Comparison of ENCODE assay signal across 8 mouse cellular contexts in the genomic region with DNA sequence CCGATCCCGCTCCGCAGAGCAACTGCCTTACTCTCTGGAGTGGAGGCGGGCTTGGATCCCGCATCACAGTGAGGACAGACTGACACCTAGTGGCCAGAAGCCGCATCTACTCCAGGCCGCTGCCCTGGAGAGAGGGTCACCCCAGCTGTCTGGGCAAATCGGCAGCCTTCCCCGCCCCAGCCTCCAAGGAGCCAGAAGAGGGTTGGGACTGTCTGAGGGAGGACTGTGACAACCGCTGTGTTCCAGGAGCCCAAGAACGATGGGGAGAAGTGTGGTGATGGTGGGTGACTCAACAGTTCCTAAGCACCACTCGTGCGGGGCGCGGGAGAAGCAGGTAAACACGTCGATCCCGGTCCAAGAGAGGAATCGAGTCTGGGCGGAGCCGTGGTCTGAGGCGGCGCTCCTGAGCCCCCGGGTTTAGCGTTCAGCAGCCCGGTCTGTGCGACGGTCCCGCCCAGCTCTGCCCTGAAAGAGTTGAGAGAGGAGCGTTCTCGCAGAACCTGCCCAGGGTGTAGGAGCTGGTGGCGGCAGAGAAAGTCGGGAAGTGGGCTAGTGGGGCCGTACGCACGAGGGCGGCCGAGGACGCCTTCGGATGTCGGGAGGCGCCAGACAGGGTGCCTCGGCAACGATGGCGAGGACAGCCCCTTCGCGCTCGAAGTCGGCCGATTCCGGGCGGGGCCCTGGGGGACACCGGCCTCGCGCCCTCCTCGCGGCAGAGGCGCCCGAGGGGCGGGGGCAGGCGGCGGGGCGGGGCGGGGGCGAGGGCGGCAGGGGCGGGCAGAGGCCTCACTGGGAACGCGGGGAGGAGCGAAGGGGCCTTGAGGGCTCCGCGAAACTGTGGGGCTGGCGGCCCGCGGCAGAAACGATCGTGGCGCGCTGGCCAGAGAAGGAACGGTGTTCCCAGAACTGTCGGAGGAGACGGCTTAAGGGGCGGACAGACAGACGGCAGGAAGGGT. TPM values are rescaled to one million over a fixed set of nuclear protein-coding genes. Genes with fewer than 3 reads are reported as not detected.
A peak's percentile ranks its signal among the peaks of the same experiment; 100 is the strongest.
DNase-seq lines count a peak whose midpoint lies in the region; ATAC-seq and TF ChIP-seq lines count a peak whose summit lies in the region.

No protein-coding gene starts in this region.

- H3K27me3 ChIP-seq in hindbrain, postnatal 0 days (ENCODE audit: insufficient read depth, low read length): no peaks in the 10 kb centered on the region

- H3K27ac ChIP-seq in gastrocnemius, adult 2 months: peak overlapping the region; percentile 87
- H3K27ac ChIP-seq in hindbrain, postnatal 0 days: peak overlapping the region; percentile 91

- H3K36me3 ChIP-seq in hindbrain, postnatal 0 days (ENCODE audit: insufficient read depth, low read length): peaks cover 22% of the 10 kb centered on the region

- H3K4me2 ChIP-seq in hindbrain, postnatal 0 days (ENCODE audit: low read depth, low read length): peak overlapping the region; percentile 59

- peak; percentile 66 for ATAC-seq in common myeloid progenitor, adult 5-6 weeks (replicated peaks; ENCODE audit: low read depth, poor library complexity, severe bottlenecking)
- peak; percentile 84 for ATAC-seq in hindbrain, postnatal 0 days

- H3K4me1 ChIP-seq in hindbrain, postnatal 0 days (ENCODE audit: insufficient read depth, low read length): peaks cover 17% of the 10 kb centered on the region

- intact Hi-C loops in gastrocnemius, adult 2 months (cut with DNase I): loop anchor here (1.0 to 5.0 kb wide), 4 partner anchors 19 to 196 kb away; a partner anchor contains a TSS

- peak; percentile 100; the same call in 1 of the 2 replicates for TF ChIP-seq CTCF in gastrocnemius, adult 2 months (IDR thresholded peaks at IDR 0.05)
- peak; percentile 99 for TF ChIP-seq CTCF in hindbrain, postnatal 0 days (IDR thresholded peaks at IDR 0.05; ENCODE audit: low read depth)

- peak overlapping the region; percentile 67 for H3K9ac ChIP-seq in hindbrain, postnatal 0 days (replicated peaks; ENCODE audit: low read length)

- H3K9me3 ChIP-seq in hindbrain, postnatal 0 days (ENCODE audit: low read length): no peaks in the 10 kb centered on the region

- H3K4me3 ChIP-seq in gastrocnemius, adult 2 months: peak overlapping the region; percentile 92
- H3K4me3 ChIP-seq in hindbrain, postnatal 0 days (ENCODE audit: low read length): peak overlapping the region; percentile 55

- peak; percentile 98 for DNase-seq in ZHBTc4 (ENCODE audit: low read depth, low spot score)
- DNase-seq in gastrocnemius, adult 2 months: peak; percentile 96
- DNase-seq in hindbrain, postnatal 0 days (ENCODE audit: low spot score): peak; percentile 97
- peak; percentile 92 to 93 for DNase-seq in left cerebral cortex, adult 18-20 months (ENCODE audit: low spot score in 2 of 2)
- DNase-seq in lung, postnatal 4 days: peak; percentile 97 to 98
- peak; percentile 96 for DNase-seq in retina, postnatal 1 day
- DNase-seq in urinary bladder, adult 18-20 months (ENCODE audit: low spot score in 2 of 2): peak; percentile 92 to 93

- WGBS in hindbrain, postnatal 0 days: 3% methylated on average over 59 of the region's 84 CpGs

RNA-seq across cellular contexts. Expression of a gene that starts 1.7 kb away (rescaled TPM):
- 7.9 and 8.1 TPM in 2 replicates for total RNA-seq in common myeloid progenitor, adult 5-6 weeks (2017)
- total RNA-seq in gastrocnemius, adult 2 months (2021): 1 to 10 TPM; 1.3 to 1.7 TPM
- 37.5 and 46.1 TPM in 2 replicates for total RNA-seq in hindbrain, postnatal 0 days (2014; rRNA removed)
- polyA plus RNA-seq in hindbrain, postnatal 0 days (2015; fragmentation: Nextera tagmentation; extraction: Ambion mirVana): 36.8 and 42.6 TPM in 2 replicates
- 10 to 100 TPM; 25.3 to 33.8 TPM for total RNA-seq in left cerebral cortex, adult 18-20 months (2021)

RNA-seq across cellular contexts. Expression of a gene that starts 1.7 kb away (rescaled TPM):
- total RNA-seq in common myeloid progenitor, adult 5-6 weeks (2017): 7.1 and 8.2 TPM in 2 replicates
- total RNA-seq in gastrocnemius, adult 2 months (2021): under 1 TPM; 0.36 to 0.75 TPM
- 7.6 and 11.8 TPM in 2 replicates for total RNA-seq in hindbrain, postnatal 0 days (2014; rRNA removed)
- 7.3 and 7.7 TPM in 2 replicates for polyA plus RNA-seq in hindbrain, postnatal 0 days (2015; fragmentation: Nextera tagmentation; extraction: Ambion mirVana)
- 1 to 10 TPM; 3.2 to 3.5 TPM for total RNA-seq in left cerebral cortex, adult 18-20 months (2021)

RNA-seq across cellular contexts. Expression of a gene that starts 5.2 kb away (rescaled TPM):
- total RNA-seq in common myeloid progenitor, adult 5-6 weeks (2017): 3,236 and 3,976 TPM in 2 replicates
- 100 to 1,000 TPM; 760 to 970 TPM for total RNA-seq in gastrocnemius, adult 2 months (2021)
- total RNA-seq in hindbrain, postnatal 0 days (2014; rRNA removed): 418 and 469 TPM in 2 replicates
- polyA plus RNA-seq in hindbrain, postnatal 0 days (2015; fragmentation: Nextera tagmentation; extraction: Ambion mirVana): 906 and 915 TPM in 2 replicates
- total RNA-seq in left cerebral cortex, adult 18-20 months (2021): 100 to 1,000 TPM; 729 to 741 TPM

RNA-seq across cellular contexts. Expression of a gene that starts 10.0 kb away (rescaled TPM):
- total RNA-seq in common myeloid progenitor, adult 5-6 weeks (2017): 2.0 and 2.8 TPM in 2 replicates
- 1 to 10 TPM; 3.3 to 4.6 TPM for total RNA-seq in gastrocnemius, adult 2 months (2021)
- 85.6 and 96.4 TPM in 2 replicates for total RNA-seq in hindbrain, postnatal 0 days (2014; rRNA removed)
- 63.5 and 76.2 TPM in 2 replicates for polyA plus RNA-seq in hindbrain, postnatal 0 days (2015; fragmentation: Nextera tagmentation; extraction: Ambion mirVana)
- total RNA-seq in left cerebral cortex, adult 18-20 months (2021): 10 to 100 TPM; 15.2 to 18.0 TPM

RNA-seq across cellular contexts. Expression of a gene that starts 12.8 kb away (rescaled TPM):
- 6.9 and 10.2 TPM in 2 replicates for total RNA-seq in common myeloid progenitor, adult 5-6 weeks (2017)
- 1 to 10 TPM; 2.1 to 2.8 TPM for total RNA-seq in gastrocnemius, adult 2 months (2021)
- 124 and 130 TPM in 2 replicates for total RNA-seq in hindbrain, postnatal 0 days (2014; rRNA removed)
- polyA plus RNA-seq in hindbrain, postnatal 0 days (2015; fragmentation: Nextera tagmentation; extraction: Ambion mirVana): 79.5 and 88.7 TPM in 2 replicates
- total RNA-seq in left cerebral cortex, adult 18-20 months (2021): 1 to 10 TPM; 9.7 TPM

Comparison
In these comparisons a context has a peak if more than half of its experiments do, and no peak if none do; other contexts are left out.
1. Peak in every context shown above with its lines: DNase-seq, ATAC-seq, H3K4me3 ChIP-seq and H3K27ac ChIP-seq.